Mouse (Mus musculus) lung, embryonic 14.5 days (tissue): ENCODE measurements around the gene Cntn4. TPM values are rescaled to one million over a fixed set of nuclear protein-coding genes. Genes with fewer than 3 reads are reported as not detected.

Experiments used
- ATAC-seq: fragments of 200-750 bp; cut with Nextera tagmentation; 2 replicates; pipeline ENCODE4 v1.8.0; 2017; ENCODE audit warnings: mild to moderate bottlenecking, moderate TSS enrichment, moderate library complexity; ENCODE audit not compliant: insufficient read depth
- DNase-seq: peaks from one replicate; pipeline ENCODE4 v3.0.0-alpha.2; 2015
- H3K27ac ChIP-seq: fragments of 300-500 bp; sonication (generic); 2 replicates; pipeline ENCODE4 v1.5.1; 2014; ENCODE audit warnings: low read depth, mild to moderate bottlenecking, moderate library complexity
- H3K27me3 ChIP-seq: fragments of 300-500 bp; sonication (generic); 2 replicates; pipeline ENCODE4 v1.6.1; 2014; ENCODE audit warnings: low read length, control low read depth; ENCODE audit not compliant: insufficient read depth
- H3K36me3 ChIP-seq: fragments of 300-500 bp; sonication (generic); 2 replicates; pipeline ENCODE4 v1.6.1; 2014; ENCODE audit warnings: control low read depth; ENCODE audit not compliant: insufficient read depth
- H3K4me1 ChIP-seq: fragments of 300-500 bp; sonication (generic); 2 replicates; pipeline ENCODE4 v1.6.1; 2014; ENCODE audit warnings: antibody characterized with exemption, control low read depth; ENCODE audit not compliant: insufficient read depth
- H3K4me2 ChIP-seq: fragments of 300-500 bp; sonication (generic); 2 replicates; pipeline ENCODE4 v1.6.1; 2014; ENCODE audit warnings: mild to moderate bottlenecking
- H3K4me3 ChIP-seq: fragments of 300-500 bp; sonication (generic); 2 replicates; pipeline ENCODE4 v1.5.1; 2014; ENCODE audit warnings: low read depth, low read length
- H3K9ac ChIP-seq: fragments of 300-500 bp; sonication (generic); 2 replicates; pipeline ENCODE4 v1.6.1; 2014
- H3K9me3 ChIP-seq: fragments of 300-500 bp; sonication (generic); 2 replicates; pipeline ENCODE4 v1.6.1; 2016; ENCODE audit warnings: low read depth, low read length, control low read depth
- CTCF ChIP-seq: IDR thresholded peaks from 2 replicates; pipeline ENCODE4 v1.5.1; 2016; ENCODE audit warnings: antibody characterized with exemption, low read depth
- WGBS: fragments of 180-500 bp; shearing (Covaris S2); extraction: QIAGEN DNeasy Blood & Tissue Kit; methylation state at CpG from one replicate; pipeline ENCODE4 v1.1.7; 2014; 5-methylcytosine and 5-hydroxymethylcytosine counted together
- polyA plus RNA-seq: library from polyadenylated mRNA; unstranded; fragments of >200 nt; fragmentation: Nextera tagmentation; extraction: Ambion mirVana; gene quantifications from 2 replicates; pipeline ENCODE4 v1.2.1, GENCODE M21; 2014

The Cntn4 gene
- polyA plus RNA-seq, 1 experiment from 2014 or later: 3.1 TPM

- no peak for TF ChIP-seq CTCF
- no peaks in the 10 kb centered on the region for H3K27me3 ChIP-seq
- no peak overlapping the region for H3K27ac ChIP-seq
- H3K4me3 ChIP-seq: no peak overlapping the region
- no peaks in the 10 kb centered on the region for H3K9me3 ChIP-seq
- WGBS: 72% methylated on average over 3 of the region's 3 CpGs
- ATAC-seq: no peak
- H3K4me1 ChIP-seq: no peaks in the 10 kb centered on the region
- no peak for DNase-seq
- no peak overlapping the region for H3K4me2 ChIP-seq
- H3K36me3 ChIP-seq: no peaks in the 10 kb centered on the region
- no peak overlapping the region for H3K9ac ChIP-seq
Observed at GRCm38 (mm10) chr6:106455616-106456015, 778.2 kb downstream of the Cntn4 start.

GRCm38 (mm10) chr6:106458166-106458565, 780.7 kb downstream of the Cntn4 start:
- H3K4me2 ChIP-seq: no peak overlapping the region
- no peak for TF ChIP-seq CTCF
- no peak overlapping the region for H3K27ac ChIP-seq
- no peaks in the 10 kb centered on the region for H3K4me1 ChIP-seq
- DNase-seq: peak; percentile 60
- no peaks in the 10 kb centered on the region for H3K27me3 ChIP-seq
- no peaks in the 10 kb centered on the region for H3K9me3 ChIP-seq
- H3K4me3 ChIP-seq: no peak overlapping the region
- H3K9ac ChIP-seq: no peak overlapping the region
- WGBS: 28% methylated on average over 6 of the region's 6 CpGs
- H3K36me3 ChIP-seq: no peaks in the 10 kb centered on the region
- ATAC-seq: peak; percentile 79; the same call in 1 of the 2 replicates

DNA sequence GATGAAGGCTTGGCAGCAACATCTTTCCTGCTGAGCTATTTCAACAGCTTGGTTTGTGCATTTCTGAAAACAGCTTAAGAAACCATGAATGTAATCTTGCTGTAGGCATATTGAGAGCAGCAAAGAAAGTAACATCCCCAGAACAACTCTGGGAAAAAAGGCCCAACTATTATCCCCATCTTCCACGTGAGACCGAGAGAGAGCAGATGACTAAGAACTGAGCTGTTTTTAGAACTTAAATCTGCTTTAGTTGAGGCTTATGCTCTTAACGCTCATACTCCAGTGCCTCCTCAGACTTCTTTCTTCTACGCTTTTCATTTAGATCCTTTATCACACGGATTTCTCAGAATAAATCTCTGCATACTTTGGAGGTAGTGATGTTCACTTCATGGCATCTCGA, 784.9 kb downstream of the Cntn4 start:
- Histone ChIP-seq H3K4me3 (no peak overlapping the region), H3K36me3 (no peaks in the 10 kb centered on the region), H3K4me1 (no peaks in the 10 kb centered on the region), H3K9ac (no peak overlapping the region), H3K9me3 (no peaks in the 10 kb centered on the region), H3K4me2 (no peak overlapping the region), H3K27ac (no peak overlapping the region), H3K27me3 (no peaks in the 10 kb centered on the region)
- no peak for TF ChIP-seq CTCF
- DNase-seq (no peak), ATAC-seq (no peak)
- WGBS: 83% methylated on average over 6 of the region's 6 CpGs

- DNase-seq (no peak), ATAC-seq (no peak)
- WGBS: 73% methylated on average over 2 of the region's 2 CpGs
- TF ChIP-seq CTCF: no peak
- no peaks in the 10 kb centered on the region for H3K27me3 ChIP-seq
- no peak overlapping the region for H3K4me2 ChIP-seq
- H3K36me3 ChIP-seq: no peaks in the 10 kb centered on the region
- no peak overlapping the region for H3K9ac ChIP-seq
- no peak overlapping the region for H3K27ac ChIP-seq
- no peak overlapping the region for H3K4me3 ChIP-seq
- H3K4me1 ChIP-seq: no peaks in the 10 kb centered on the region
- no peaks in the 10 kb centered on the region for H3K9me3 ChIP-seq
Observed at GRCm38 (mm10) chr6:106463857-106464256, 786.4 kb downstream of the Cntn4 start.

GRCm38 (mm10) chr6:106465766-106466165, 788.3 kb downstream of the Cntn4 start:
- Histone ChIP-seq H3K4me2 (no peak overlapping the region), H3K27me3 (no peaks in the 10 kb centered on the region), H3K4me1 (no peaks in the 10 kb centered on the region), H3K36me3 (no peaks in the 10 kb centered on the region), H3K27ac (no peak overlapping the region), H3K4me3 (no peak overlapping the region), H3K9me3 (no peaks in the 10 kb centered on the region), H3K9ac (no peak overlapping the region)
- DNase-seq: peak; percentile 31
- ATAC-seq: no peak
- WGBS: 6% methylated on average over 2 of the region's 2 CpGs
- TF ChIP-seq CTCF: no peak

DNA sequence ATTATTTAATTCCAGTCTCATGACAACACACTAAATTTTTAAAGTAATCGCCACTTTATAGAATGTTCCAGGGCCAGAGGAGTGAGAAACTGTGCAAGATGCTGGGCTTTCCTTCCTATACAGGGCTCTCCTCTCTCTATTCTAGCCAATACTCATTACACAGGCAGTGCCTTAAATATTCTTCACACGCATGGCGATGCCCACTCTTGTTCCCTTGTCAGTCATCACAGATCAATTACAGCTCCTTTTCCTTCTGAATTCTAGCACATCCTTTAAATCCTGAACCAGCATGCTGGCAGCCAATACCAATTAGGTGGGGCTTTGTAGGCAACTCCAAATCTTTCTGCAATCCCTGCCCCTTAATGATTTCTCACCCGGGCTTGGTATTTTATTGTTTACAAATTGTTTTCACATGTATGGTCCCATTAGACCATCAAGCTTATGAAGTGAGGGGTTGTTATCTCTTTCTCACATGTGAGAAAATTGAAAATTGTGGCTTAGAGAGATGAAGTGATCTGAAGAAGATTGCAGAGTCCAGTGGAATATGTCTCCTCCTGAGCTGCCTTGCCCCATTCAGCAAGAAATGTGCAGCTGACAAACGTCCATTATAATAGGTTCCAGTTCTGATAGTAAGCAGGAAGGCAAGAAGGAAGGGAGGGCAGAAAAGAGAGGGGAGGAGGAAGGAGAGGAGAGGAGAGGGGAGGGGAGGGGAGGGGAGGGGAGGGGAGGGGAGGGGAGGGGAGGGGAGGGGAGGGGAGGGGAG, 789.0 kb downstream of the Cntn4 start:
- Histone ChIP-seq H3K4me3 (no peak overlapping the region), H3K27ac (no peak overlapping the region), H3K9ac (no peak overlapping the region), H3K36me3 (no peaks in the 10 kb centered on the region), H3K9me3 (no peaks in the 10 kb centered on the region), H3K4me2 (no peak overlapping the region), H3K27me3 (no peaks in the 10 kb centered on the region), H3K4me1 (no peaks in the 10 kb centered on the region)
- WGBS: 45% methylated on average over 5 of the region's 5 CpGs
- TF ChIP-seq CTCF: no peak
- ATAC-seq (no peak), DNase-seq (peak; percentile 20)

DNA sequence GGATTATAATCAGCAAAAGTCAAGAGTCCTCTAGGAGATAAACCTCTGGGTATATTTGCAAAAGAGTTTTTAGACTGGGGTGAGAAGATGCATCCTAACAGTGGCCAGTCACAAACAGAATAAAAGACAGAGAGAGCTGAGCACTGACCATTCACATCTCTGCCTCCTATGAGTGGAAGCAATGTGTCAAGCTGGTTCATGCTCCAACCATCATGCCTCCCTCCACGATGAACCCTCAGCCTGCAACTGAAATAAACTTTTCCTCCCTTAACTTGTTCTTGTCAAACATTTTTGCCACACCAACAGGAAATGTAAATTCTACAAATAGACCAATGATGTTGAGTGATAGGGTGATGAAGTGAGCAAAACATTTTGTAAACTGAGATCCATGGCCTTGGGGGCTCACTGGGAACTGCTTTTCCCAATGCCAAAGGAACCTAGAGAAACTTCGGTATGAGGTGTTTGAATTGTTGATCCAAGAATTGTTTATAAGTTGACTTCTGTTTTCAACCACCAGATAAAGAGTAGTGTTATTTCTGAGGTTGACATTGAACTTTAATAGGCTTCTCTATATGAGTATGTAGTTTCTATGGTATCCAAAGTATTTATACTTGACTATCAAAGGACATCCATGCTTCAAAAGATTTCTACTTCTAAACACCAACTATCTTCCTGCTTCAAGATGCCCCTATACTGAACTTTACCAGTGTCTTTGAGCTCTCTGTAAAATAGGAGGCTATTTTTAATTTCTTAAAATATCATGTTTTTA, 794.6 kb downstream of the Cntn4 start:
- DNase-seq: peak; percentile 87
- WGBS: 29% methylated on average over 2 of the region's 2 CpGs
- H3K4me3 ChIP-seq: no peak overlapping the region

More for the DNA sequence above, 794.6 kb downstream of the Cntn4 start:
- Histone ChIP-seq H3K9me3 (no peaks in the 10 kb centered on the region), H3K9ac (no peak overlapping the region), H3K27me3 (no peaks in the 10 kb centered on the region), H3K4me2 (no peak overlapping the region), H3K36me3 (no peaks in the 10 kb centered on the region), H3K27ac (no peak overlapping the region), H3K4me1 (no peaks in the 10 kb centered on the region)
- no peak for TF ChIP-seq CTCF
- peak; percentile 93 for ATAC-seq
